Mouse (Mus musculus) ovary, postnatal 10 days (tissue): ENCODE results near the gene Pgm2l1.

Experiments
- DNase-seq: peaks from one replicate; pipeline ENCODE4 v3.0.0; 2022; ENCODE audit warnings: low spot score

Gene Pgm2l1

DNA sequence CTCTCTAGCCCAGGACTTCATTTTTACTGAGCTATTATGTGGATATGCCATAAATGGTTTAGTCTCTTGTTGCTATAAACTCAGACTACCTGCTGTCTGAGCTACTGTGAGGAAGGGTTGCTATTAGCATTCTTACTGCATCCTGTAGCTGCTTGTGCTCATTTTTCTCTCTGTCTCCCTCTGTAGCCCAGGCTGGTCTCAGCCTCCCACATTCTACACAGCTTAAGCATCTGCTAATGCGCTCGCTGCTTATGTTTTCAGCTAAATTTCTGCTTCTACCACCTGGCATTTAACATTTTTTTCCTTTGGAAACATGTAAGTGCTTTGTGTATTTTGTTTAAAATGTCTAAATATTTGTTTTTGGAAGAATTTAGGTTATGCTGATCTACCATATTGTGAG lies 68.6 kb downstream of the Pgm2l1 start:
- no peak for DNase-seq

GRCm38 (mm10) chr7:100296699-100297098 lies 69.5 kb downstream of the Pgm2l1 start:
- DNase-seq, result no peak

GRCm38 (mm10) chr7:100298861-100299510 lies 71.8 kb downstream of the Pgm2l1 start:
- DNase-seq, result no peak

- no peak for DNase-seq
Observed at GRCm38 (mm10) chr7:100301390-100301789, 74.2 kb downstream of the Pgm2l1 start.

- no peak for DNase-seq
Observed at GRCm38 (mm10) chr7:100302316-100302715, 75.1 kb downstream of the Pgm2l1 start.

GRCm38 (mm10) chr7:100305894-100306293 lies 78.7 kb downstream of the Pgm2l1 start:
- DNase-seq, result no peak

- DNase-seq, result no peak
Observed at GRCm38 (mm10) chr7:100307872-100308653, 80.9 kb downstream of the Pgm2l1 start.

DNA sequence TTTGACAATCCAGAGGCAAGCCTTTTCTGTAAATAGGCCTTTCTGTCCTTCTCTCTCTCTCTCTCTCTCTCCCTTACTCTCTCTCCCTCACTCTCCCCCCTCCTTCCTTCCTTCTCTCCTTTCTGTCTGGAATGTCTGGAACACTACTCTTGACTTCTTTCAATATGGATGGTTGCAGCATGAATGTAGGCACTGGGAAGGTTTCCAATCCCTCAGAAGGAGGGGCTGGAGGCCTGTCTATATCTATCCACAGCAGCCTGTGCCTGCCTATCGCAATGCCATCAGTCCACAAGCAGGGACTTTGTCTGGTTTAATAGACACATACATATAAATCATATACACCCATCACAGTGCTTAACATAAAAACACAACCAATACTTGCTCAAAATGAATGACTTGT lies 82.0 kb downstream of the Pgm2l1 start:
- no peak for DNase-seq

GRCm38 (mm10) chr7:100309679-100310078 lies 82.5 kb downstream of the Pgm2l1 start:
- no peak for DNase-seq

- no peak for DNase-seq
Observed at GRCm38 (mm10) chr7:100310290-100310689, 83.1 kb downstream of the Pgm2l1 start.

GRCm38 (mm10) chr7:100312716-100313115 lies 85.5 kb downstream of the Pgm2l1 start:
- no peak for DNase-seq

GRCm38 (mm10) chr7:100316924-100317323 lies 89.7 kb downstream of the Pgm2l1 start:
- no peak for DNase-seq

DNA sequence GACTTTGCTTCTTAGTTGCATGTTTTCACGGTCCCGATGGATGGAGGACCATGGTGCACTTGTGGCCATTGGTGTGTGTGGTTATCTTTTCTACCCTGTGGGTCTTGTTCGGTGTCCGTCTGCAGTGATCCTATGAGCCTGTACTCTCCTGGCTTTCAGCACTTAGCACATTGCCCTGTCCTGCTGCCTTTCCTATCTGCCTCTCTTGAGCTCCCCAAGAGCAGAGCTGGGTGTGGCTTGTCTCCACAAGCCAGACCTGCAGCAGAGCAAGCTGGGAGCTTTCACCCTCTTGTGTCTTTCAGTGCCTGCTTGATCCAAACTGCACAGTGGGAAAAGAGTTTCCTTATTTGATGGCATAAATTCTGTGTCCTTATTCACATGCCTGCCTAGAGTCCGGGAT lies 90.3 kb downstream of the Pgm2l1 start:
- DNase-seq, result no peak

DNA sequence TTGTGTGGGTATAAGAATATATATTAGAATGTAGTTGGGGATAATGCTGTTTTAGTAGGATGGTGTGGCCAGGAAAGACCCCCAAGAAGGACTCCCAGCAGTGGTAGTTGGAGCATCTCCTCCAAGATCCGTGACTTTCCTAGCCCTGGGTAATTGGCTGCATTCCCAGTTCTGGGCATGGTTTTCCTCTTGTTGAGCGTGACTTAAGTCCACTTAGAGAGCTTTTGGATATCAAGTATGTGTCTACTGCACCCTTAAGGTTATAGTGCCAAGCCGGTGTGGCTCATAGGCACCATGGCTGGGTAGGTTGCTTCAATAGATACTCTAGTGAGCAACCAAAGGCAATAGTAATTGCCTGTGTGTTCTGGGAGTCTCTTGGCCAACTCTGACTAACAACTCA lies 96.5 kb downstream of the Pgm2l1 start:
- no peak for DNase-seq

- DNase-seq, result peak; percentile 24
Observed at GRCm38 (mm10) chr7:100325482-100325881, 98.3 kb downstream of the Pgm2l1 start.

DNA sequence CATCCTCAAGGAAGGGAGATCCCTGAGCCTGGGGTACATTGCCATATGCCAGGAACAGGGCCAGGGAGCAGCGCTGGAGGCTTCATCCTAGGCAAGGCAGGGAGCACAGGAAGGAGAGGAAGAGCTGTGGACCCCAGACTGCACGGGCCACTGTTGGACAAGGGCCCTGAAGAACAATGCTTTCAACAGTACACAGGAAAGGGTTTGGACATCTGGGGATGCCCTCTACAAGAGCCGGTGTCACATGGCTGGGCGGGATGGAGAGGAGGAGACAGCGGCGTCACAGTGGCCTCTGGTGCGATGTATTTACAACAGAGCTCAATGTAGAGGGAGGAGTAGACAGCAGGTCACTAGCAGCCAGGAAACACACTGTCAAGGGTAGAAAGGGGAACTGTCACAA lies 100.3 kb downstream of the Pgm2l1 start:
- no peak for DNase-seq
